Mouse (Mus musculus) erythroblast, embryonic 14.5 days (primary cell): ENCODE data around the gene Phyhipl.

Experiments used
- GATA1 ChIP-seq: IDR thresholded peaks from 2 replicates; pipeline ENCODE4 v1.6.1; 2012; ENCODE audit warnings: low read length, inconsistent platforms, mixed read lengths
- TAL1 ChIP-seq: IDR thresholded peaks from 3 replicates; pipeline ENCODE4 v1.6.1; 2012; ENCODE audit warnings: low read length, inconsistent platforms, mixed read lengths

- TF ChIP-seq GATA1 (no peak), TAL1 (no peak)
These were observed 44.1 kb downstream of the Phyhipl start for GRCm38 (mm10) chr10:70611633-70612032.
